Mouse (Mus musculus) embryo, embryonic 11 days (tissue): ENCODE measurements around the gene Olfr1040.
"Not testable (repeated sequence)": the region's sequence is repeated elsewhere in the genome, so short reads cannot be mapped to it uniquely, and the experiment has no call there.

Source experiments
- DNase-seq: peaks from one replicate; pipeline ENCODE4 v3.0.0-alpha.2; 2015

Gene Olfr1040

DNA sequence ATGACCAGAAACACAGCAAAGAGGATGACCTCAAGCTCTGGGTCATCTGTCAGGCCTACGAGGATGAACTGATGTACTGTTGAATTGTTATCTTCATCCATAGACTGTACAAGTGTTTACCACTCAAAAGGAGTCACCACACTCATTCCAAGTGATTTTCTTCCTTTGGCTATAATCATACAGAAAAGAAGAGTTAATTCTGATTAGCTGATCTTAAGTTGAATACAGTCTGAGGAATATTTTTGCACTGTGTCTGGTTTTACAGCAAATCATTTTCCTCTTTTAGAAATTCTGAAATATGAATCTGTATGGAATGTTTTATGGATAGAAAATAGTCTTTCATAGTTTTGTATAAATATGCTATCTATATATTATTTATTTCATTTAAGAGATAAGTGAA, at the start of gene Olfr1040:
Olfr1040 (minus strand) TSS at position 101 of the 400 bp plus-strand sequence.
- no peak for DNase-seq

DNA sequence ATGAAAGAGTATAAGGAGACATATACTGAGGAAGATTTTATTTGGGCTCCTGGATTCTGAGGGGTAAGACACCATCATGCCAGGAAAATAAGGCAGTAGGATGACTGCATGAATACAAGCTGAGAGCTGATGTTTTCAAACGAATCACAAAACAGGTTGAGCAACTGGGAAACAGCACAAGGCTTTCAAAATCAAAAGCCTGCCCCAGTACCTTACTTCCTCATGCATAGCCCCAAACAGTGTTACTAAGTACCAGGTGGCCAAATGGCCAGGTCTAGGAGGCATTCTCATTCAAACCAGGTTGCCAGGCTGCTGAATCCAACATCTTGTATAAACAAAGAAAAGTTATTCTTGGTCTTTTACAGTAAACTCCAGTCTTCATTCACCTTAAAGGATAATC, 49.3 kb upstream of the Olfr1040 start:
- no peak for DNase-seq

DNA sequence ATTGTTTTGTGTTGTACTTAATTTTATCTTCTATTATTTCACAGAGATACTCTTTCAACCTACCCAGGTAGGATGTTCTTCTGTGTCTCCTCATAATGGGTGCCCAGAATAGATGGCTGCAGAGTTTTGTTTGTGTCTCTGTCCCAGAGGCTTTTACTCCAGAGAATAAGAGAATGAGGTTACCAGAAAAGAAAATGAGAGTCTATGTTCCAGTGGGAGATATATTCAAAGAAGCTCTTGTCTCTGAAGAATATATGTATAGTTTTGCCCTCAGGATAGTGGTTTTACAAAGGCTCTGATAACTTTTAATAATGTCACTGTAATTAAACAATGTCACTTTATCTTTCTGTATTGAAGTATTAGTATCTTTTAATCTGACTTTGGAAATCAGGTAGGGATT, 39.1 kb upstream of the Olfr1040 start, which contains the start of gene Olfr52:
Olfr52 (minus strand) TSS at position 101 of the 400 bp plus-strand sequence.
- DNase-seq, result no peak

DNA sequence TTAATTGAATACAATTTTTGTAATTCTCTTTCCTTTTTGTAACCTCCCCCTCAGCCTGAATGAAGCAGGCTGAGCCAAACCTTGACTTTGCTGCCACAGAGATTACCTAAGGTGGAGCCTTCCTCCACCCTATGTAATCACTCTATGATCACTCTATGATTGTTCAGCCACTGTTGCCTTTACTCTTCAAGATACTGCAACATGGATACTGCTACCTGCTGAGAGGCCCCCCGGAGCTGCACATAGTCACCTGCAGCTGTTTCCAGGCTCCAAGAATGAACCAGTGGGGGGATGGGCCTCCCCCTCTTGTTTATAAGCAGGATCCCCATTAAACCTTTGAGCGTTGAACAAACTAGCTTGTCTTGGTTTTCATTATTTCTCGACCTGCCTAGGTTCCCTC, 33.4 kb upstream of the Olfr1040 start:
- no peak for DNase-seq

DNA sequence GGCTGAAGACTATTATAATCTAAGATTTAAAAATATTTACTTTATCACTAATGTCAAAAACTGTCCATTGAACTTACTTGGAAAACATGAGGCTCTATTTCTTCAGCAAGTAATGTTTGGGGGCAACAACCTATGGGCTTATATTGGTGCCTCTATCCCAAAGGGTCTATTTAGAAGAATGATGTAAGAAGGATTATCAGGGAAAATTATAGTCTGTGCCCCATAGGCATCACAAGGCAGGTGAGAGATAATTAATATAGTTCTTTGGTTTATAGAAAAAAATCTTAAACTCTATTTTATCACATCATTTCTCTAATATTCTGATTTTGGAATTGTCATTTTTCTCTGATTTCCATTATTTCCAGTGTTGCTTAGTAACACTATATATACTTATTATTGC, 31.2 kb upstream of the Olfr1040 start, which contains the start of gene Olfr1044:
Olfr1044 (minus strand) TSS at position 101 of the 400 bp plus-strand sequence.
- DNase-seq, result no peak

DNA sequence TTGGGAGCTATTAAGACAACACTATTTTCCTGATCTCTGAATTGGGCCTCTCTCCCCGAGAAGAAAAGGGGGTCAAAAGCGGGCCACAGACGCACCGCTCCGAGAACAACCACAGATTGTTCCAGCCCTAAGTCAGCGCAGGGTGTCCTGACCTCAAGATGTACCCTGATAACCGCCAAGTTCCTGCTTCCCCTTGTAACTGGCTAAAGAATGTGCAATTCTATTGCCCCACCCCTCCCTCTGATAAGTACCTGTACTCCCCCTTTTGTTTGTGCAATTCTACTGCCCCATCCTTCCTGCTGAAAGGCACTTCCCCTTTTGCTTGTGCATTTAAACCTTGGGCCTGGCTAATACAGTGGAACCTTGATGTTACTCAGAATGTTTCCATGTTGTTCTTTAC, 28.9 kb upstream of the Olfr1040 start:
- not testable (repeated sequence) for DNase-seq

- DNase-seq, result no peak
Observed at GRCm38 (mm10) chr2:86167422-86167821, 20.9 kb upstream of the Olfr1040 start, which contains the start of gene Olfr1043. Olfr1043 (minus strand) TSS chr2:86167522.

GRCm38 (mm10) chr2:86161738-86162137, 15.2 kb upstream of the Olfr1040 start, which contains the start of gene Olfr1042:
Olfr1042 (minus strand) TSS chr2:86161838.
- no peak for DNase-seq

DNA sequence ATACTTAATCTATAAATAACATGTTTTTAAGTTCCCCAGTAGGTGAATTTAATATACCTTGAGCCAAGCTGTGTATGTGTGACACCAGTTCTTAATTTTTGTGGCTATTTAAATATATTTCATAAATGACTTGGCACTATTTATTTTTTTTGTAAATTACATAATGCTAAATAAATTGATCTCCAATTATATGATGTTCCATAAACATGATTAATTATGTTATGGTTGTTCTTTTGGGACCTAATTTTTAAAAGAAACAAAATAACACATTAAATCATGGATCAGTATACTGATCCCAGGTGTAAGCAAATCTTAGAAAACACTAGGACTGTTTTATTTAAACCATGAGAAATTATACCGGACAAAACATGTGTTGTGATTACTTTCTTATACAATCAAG, 10.7 kb downstream of the Olfr1040 start, which contains the start of gene Olfr1039:
Olfr1039 (minus strand) TSS at position 101 of the 400 bp plus-strand sequence.
- DNase-seq, result no peak
